Mouse (Mus musculus) testis, adult 2 months (tissue): ENCODE data around the gene Oaf.

Source experiments
- CTCF ChIP-seq: fragments of 200-500 bp; IDR thresholded peaks from 2 replicates; pipeline ENCODE4 v1.5.1; 2012; ENCODE audit warnings: low read depth, mild to moderate bottlenecking, inconsistent platforms, low read length, moderate library complexity; ENCODE audit not compliant: control insufficient read depth, insufficient read depth, insufficient replicate concordance
- POLR2A ChIP-seq: fragments of 200-500 bp; IDR thresholded peaks from 2 replicates; pipeline ENCODE4 v1.6.1; 2012; ENCODE audit warnings: low read depth, mild to moderate bottlenecking, inconsistent platforms, low read length, moderate library complexity; ENCODE audit not compliant: control insufficient read depth

DNA sequence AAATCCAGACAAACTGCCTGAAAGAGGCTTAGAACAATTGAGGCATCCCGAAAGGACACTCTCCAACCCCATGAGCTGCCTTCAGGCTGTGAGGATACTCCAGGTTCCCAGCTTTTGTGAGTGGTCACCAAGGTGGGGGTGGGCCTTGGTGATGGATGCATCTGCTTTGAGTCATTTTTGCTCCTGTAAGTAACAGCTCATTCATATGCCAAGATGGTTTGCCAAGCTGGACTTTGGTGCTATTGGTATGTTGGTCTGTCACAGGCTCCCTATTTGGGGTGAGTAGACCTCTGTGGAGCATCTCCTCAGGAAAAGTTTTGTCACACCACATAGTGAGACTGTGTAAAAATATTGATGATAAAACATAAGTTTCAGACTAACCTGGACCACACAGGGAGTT, 3.6 kb downstream of the Oaf start:
- TF ChIP-seq POLR2A, result no peak
- no peak for TF ChIP-seq CTCF
